Mouse (Mus musculus): ENCODE measurements at regions not wholly inside any gene's neighbourhood (a gene's known extent, or its start where the extent isn't known, plus 50 kb on each side); places are given as distances from the start of the nearest gene placed in this dataset.
"Not testable (repeated sequence)": the region's sequence is repeated elsewhere in the genome, so short reads cannot be mapped to it uniquely, and the experiment has no call there.

- not testable (repeated sequence) for DNase-seq (ENCODE audit: low spot score)
Measured at GRCm38 (mm10) chr8:20495542-20495941, 119.2 kb upstream of the Gm21119 start.

GRCm38 (mm10) chr8:20513920-20514319, 100.8 kb upstream of the Gm21119 start:
- not testable (repeated sequence) for DNase-seq (ENCODE audit: low spot score)

- not testable (repeated sequence) for DNase-seq (ENCODE audit: low spot score)
Measured at GRCm38 (mm10) chr8:20516324-20516830, 98.3 kb upstream of the Gm21119 start.

GRCm38 (mm10) chr8:20517551-20517950, 97.2 kb upstream of the Gm21119 start:
- DNase-seq (ENCODE audit: low spot score), result not testable (repeated sequence)

GRCm38 (mm10) chr8:20524539-20524938, 90.2 kb upstream of the Gm21119 start:
- not testable (repeated sequence) for DNase-seq (ENCODE audit: low spot score)

GRCm38 (mm10) chr8:20529048-20529447, 85.7 kb upstream of the Gm21119 start:
- DNase-seq (ENCODE audit: low spot score), result not testable (repeated sequence)

- not testable (repeated sequence) for DNase-seq (ENCODE audit: low spot score)
Measured at GRCm38 (mm10) chr8:20539031-20539430, 75.7 kb upstream of the Gm21119 start.

- DNase-seq (ENCODE audit: low spot score), result not testable (repeated sequence)
Measured at GRCm38 (mm10) chr8:20544084-20544483, 70.6 kb upstream of the Gm21119 start.

- DNase-seq (ENCODE audit: low spot score), result not testable (repeated sequence)
Measured at GRCm38 (mm10) chr8:20545347-20545746, 69.4 kb upstream of the Gm21119 start.

- not testable (repeated sequence) for DNase-seq (ENCODE audit: low spot score)
Measured at GRCm38 (mm10) chr8:20546401-20546800, 68.3 kb upstream of the Gm21119 start.

GRCm38 (mm10) chr8:20550054-20550778, 64.5 kb upstream of the Gm21119 start:
- peak; percentile 98 for DNase-seq (ENCODE audit: low spot score)

- not testable (repeated sequence) for DNase-seq (ENCODE audit: low spot score)
Measured at GRCm38 (mm10) chr8:20556501-20557181, 58.1 kb upstream of the Gm21119 start.

- not testable (repeated sequence) for DNase-seq (ENCODE audit: low spot score)
Measured at GRCm38 (mm10) chr8:20557184-20557583, 57.5 kb upstream of the Gm21119 start.

GRCm38 (mm10) chr8:20557609-20558008, 57.1 kb upstream of the Gm21119 start:
- DNase-seq (ENCODE audit: low spot score), result peak; percentile 22
